Mouse (Mus musculus) ES-E14 (cell line): Measurements from ENCODE around the gene Abcg1. TPM values are rescaled to one million over a fixed set of nuclear protein-coding genes. Genes with fewer than 3 reads are reported as not detected.
A peak's percentile ranks its signal among the peaks of the same experiment; 100 is the strongest.

Experiments used
- DNase-seq: peaks from one replicate; pipeline ENCODE4 v3.0.0-alpha.2; 2013; ENCODE audit warnings: low read depth, low spot score
- H3K27ac ChIP-seq: 2 replicates; pipeline ENCODE4 v1.5.1; 2012; ENCODE audit warnings: low read depth, mild to moderate bottlenecking, low read length, moderate library complexity, mixed read lengths; ENCODE audit not compliant: poor library complexity, insufficient read depth, severe bottlenecking
- H3K36me3 ChIP-seq: 2 replicates; pipeline ENCODE4 v1.6.1; 2012; ENCODE audit warnings: mild to moderate bottlenecking, low read length, moderate library complexity, mixed read lengths; ENCODE audit not compliant: control insufficient read depth, poor library complexity, insufficient read depth, severe bottlenecking
- H3K4me1 ChIP-seq, 2 experiments: fragments of 150-350 bp in 1 of 2; sonication (generic) in 1 of 2; 2 replicates each; pipeline ENCODE4 v1.6.1; 2012; ENCODE audit warnings: low read length in 2 of 2, mild to moderate bottlenecking in 1 of 2, mixed read lengths in 1 of 2; ENCODE audit not compliant: control insufficient read depth in 2 of 2, insufficient read depth in 2 of 2, poor library complexity in 1 of 2
- H3K4me3 ChIP-seq, 2 experiments: fragments of 150-350 bp in 1 of 2; sonication (generic) in 1 of 2; 2 replicates each; pipeline ENCODE4 v1.5.1; 2012; ENCODE audit warnings: low read length in 2 of 2, low read depth in 1 of 2, mild to moderate bottlenecking in 1 of 2, mixed read lengths in 1 of 2; ENCODE audit not compliant: insufficient read depth in 1 of 2, poor library complexity in 1 of 2, severe bottlenecking in 1 of 2
- H3K9ac ChIP-seq: 2 replicates; pipeline ENCODE4 v1.6.1; 2012; ENCODE audit warnings: low read depth, mild to moderate bottlenecking, low read length, mixed read lengths; ENCODE audit not compliant: poor library complexity, insufficient read depth, severe bottlenecking
- H3K9me3 ChIP-seq: fragments of 150-350 bp; sonication (generic); 2 replicates; pipeline ENCODE4 v1.6.1; 2012; ENCODE audit warnings: low read depth, mild to moderate bottlenecking, low read length; ENCODE audit not compliant: control insufficient read depth, insufficient read depth
- CHD2 ChIP-seq: IDR thresholded peaks from 2 replicates; pipeline ENCODE4 v1.6.1; 2014; ENCODE audit warnings: mild to moderate bottlenecking, low read depth, low read length, inconsistent platforms
- HCFC1 ChIP-seq: IDR thresholded peaks from 2 replicates; pipeline ENCODE4 v1.6.1; 2012; ENCODE audit warnings: low read length, inconsistent platforms, borderline replicate concordance; ENCODE audit not compliant: insufficient read depth
- MAFK ChIP-seq: IDR thresholded peaks from 2 replicates; pipeline ENCODE4 v1.6.1; 2014; ENCODE audit warnings: mild to moderate bottlenecking, low read depth, low read length, inconsistent platforms; ENCODE audit not compliant: insufficient read depth
- ZC3H11A ChIP-seq: IDR thresholded peaks from 2 replicates; pipeline ENCODE4 v1.6.1; 2012; ENCODE audit warnings: low read depth, mild to moderate bottlenecking, inconsistent platforms, low read length, borderline replicate concordance
- ZNF384 ChIP-seq: IDR thresholded peaks from 2 replicates; pipeline ENCODE4 v1.6.1; 2012; ENCODE audit warnings: low read depth, low read length, inconsistent platforms
- in situ Hi-C, 2 experiments: fragments of 600-800 bp; cut with MboI; formaldehyde crosslinking; loops; one replicate each; pipeline ENCODE4 v1.15.1; 2025; ENCODE audit warnings: low sequenced_read_pairs in 2 of 2, inconsistent platforms in 1 of 2; ENCODE audit not compliant: unreplicated experiment in 2 of 2
- total RNA-seq: library from RNA; depleted of rRNA; stranded (reverse); fragments of 300-350 nt; gene quantifications from 2 replicates; pipeline ENCODE4 v1.2.3, GENCODE M21; 2012

Gene Abcg1
- total RNA-seq, 1 experiment: 9.3 TPM

GRCm38 (mm10) chr17:31117946-31118345, 60.5 kb downstream of the Abcg1 start:
- Histone ChIP-seq H3K9me3 (no peaks in the 10 kb centered on the region), H3K4me3 (no peak overlapping the region), H3K4me1 (peaks cover 12 to 40% of the 10 kb centered on the region in 2 experiments), H3K36me3 (peaks cover 3% of the 10 kb centered on the region; the same call in 1 of the 2 replicates), H3K9ac (no peak overlapping the region), H3K27ac (no peak overlapping the region)
- TF ChIP-seq MAFK (0 out of 2 replicates have a peak, but pooled peaks have one; percentile 71), ZNF384 (no peak), ZC3H11A (no peak), HCFC1 (no peak), CHD2 (no peak)
- in situ Hi-C loops: loop anchor here in 1 of 2 experiments (10.0 kb wide), 1 partner anchor 93 kb away; no protein-coding TSS in a partner anchor
- no peak for DNase-seq

GRCm38 (mm10) chr17:31119429-31119828, 62.0 kb downstream of the Abcg1 start:
- Histone ChIP-seq H3K9ac (no peak overlapping the region), H3K9me3 (no peaks in the 10 kb centered on the region), H3K4me1 (peaks cover 8 to 30% of the 10 kb centered on the region in 2 experiments), H3K27ac (no peak overlapping the region), H3K36me3 (no peaks in the 10 kb centered on the region), H3K4me3 (no peak overlapping the region)
- in situ Hi-C loops: loop anchor here in 1 of 2 experiments (10.0 kb wide), 1 partner anchor 95 kb away; no protein-coding TSS in a partner anchor
- DNase-seq: peak; percentile 75
- TF ChIP-seq ZNF384 (no peak), MAFK (no peak), CHD2 (no peak), HCFC1 (no peak), ZC3H11A (no peak)

- peak; percentile 68 for DNase-seq
- H3K4me3 ChIP-seq: no peak overlapping the region
- in situ Hi-C loops: no loop called here
- H3K9ac ChIP-seq: no peak overlapping the region
- peaks cover 3 to 20% of the 10 kb centered on the region in 2 experiments for H3K4me1 ChIP-seq
- H3K9me3 ChIP-seq: no peaks in the 10 kb centered on the region
- H3K27ac ChIP-seq: no peak overlapping the region
- H3K36me3 ChIP-seq: no peaks in the 10 kb centered on the region
- TF ChIP-seq HCFC1: no peak
- TF ChIP-seq CHD2: no peak
- no peak for TF ChIP-seq MAFK
- no peak for TF ChIP-seq ZC3H11A
- TF ChIP-seq ZNF384: no peak
These were observed 64.5 kb downstream of the Abcg1 start for GRCm38 (mm10) chr17:31121975-31122374.

DNA sequence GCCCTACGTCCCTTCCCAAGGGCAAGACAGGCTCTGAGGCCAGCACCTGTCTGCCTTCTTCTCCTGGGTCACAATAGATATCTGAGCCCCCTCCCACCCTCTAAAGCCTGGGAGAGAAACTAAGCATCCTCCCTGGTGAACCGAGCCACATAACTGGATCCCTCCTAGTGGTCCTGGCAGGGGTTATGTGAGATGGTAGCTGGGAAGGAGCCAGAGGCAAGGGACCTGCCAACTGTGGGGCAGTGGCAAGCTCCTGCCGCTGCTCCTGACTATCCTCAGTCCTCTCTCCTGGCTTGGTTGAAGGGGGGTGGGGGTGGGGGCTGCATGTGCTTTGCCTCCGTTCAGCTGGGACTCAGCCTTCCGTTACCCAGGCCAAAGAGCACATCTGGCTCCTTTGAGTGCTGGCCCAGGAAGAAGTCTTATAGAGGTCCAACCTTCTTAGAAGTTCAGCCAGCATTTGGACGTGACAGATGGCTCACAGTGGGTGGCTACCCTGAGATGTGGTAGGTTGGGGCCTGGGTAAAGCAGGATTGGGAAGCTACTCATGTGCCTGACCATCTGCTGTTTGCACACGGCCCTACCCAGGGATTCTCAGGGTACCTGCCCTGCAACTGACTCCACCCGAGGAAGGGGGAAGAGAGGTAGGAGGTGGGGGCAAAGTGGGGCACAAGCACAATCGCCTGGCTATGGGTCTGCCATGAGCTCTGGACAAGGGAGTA, 68.2 kb downstream of the Abcg1 start:
- Histone ChIP-seq H3K27ac (no peak overlapping the region), H3K36me3 (no peaks in the 10 kb centered on the region), H3K9ac (no peak overlapping the region), H3K4me3 (no peak overlapping the region), H3K9me3 (no peaks in the 10 kb centered on the region), H3K4me1 (peaks cover 0 to 7% of the 10 kb centered on the region in 2 experiments; a peak in 2 of 4 replicates)
- in situ Hi-C loops: no loop called here
- TF ChIP-seq CHD2 (no peak), MAFK (no peak), HCFC1 (no peak), ZC3H11A (no peak), ZNF384 (no peak)
- no peak for DNase-seq
